Mouse (Mus musculus): Measurements from ENCODE around the gene Slc35f2.

Gene Slc35f2

GRCm38 (mm10) chr9:53829081-53829865, 57.9 kb downstream of the Slc35f2 start:
- DNase-seq, result peak; percentile 46

GRCm38 (mm10) chr9:53829866-53830209, 58.5 kb downstream of the Slc35f2 start:
- no peak for DNase-seq

- DNase-seq, result no peak
Measured at GRCm38 (mm10) chr9:53835039-53835438, 63.7 kb downstream of the Slc35f2 start.

GRCm38 (mm10) chr9:53835976-53836375, 64.6 kb downstream of the Slc35f2 start:
- no peak for DNase-seq

GRCm38 (mm10) chr9:53838816-53839215, 67.5 kb downstream of the Slc35f2 start:
- no peak for DNase-seq

GRCm38 (mm10) chr9:53848548-53848947, 77.2 kb downstream of the Slc35f2 start:
- DNase-seq, result no peak

GRCm38 (mm10) chr9:53849864-53850263, 78.5 kb downstream of the Slc35f2 start, which contains the start of gene Sln:
Sln (plus strand) TSS chr9:53850164.
- DNase-seq, result no peak

GRCm38 (mm10) chr9:53852158-53852557, 80.8 kb downstream of the Slc35f2 start:
- peak; percentile 40 for DNase-seq

- DNase-seq, result no peak
Measured at GRCm38 (mm10) chr9:53853672-53854071, 82.3 kb downstream of the Slc35f2 start.

GRCm38 (mm10) chr9:53854525-53854924, 83.2 kb downstream of the Slc35f2 start:
- DNase-seq, result no peak

- DNase-seq, result no peak
Measured at GRCm38 (mm10) chr9:53857864-53858263, 86.5 kb downstream of the Slc35f2 start.

Data from kidney, adult 18-20 months (tissue).